Mouse (Mus musculus) neural tube, embryonic 13.5 days (tissue): ENCODE data around the gene Tppp. TPM values are rescaled to one million over a fixed set of nuclear protein-coding genes. Genes with fewer than 3 reads are reported as not detected.
"Not testable (repeated sequence)": the region's sequence is repeated elsewhere in the genome, so short reads cannot be mapped to it uniquely, and the experiment has no call there.

Experiments used
- ATAC-seq: fragments of 200-750 bp; cut with Nextera tagmentation; 2 replicates; pipeline ENCODE4 v1.8.0; 2017; ENCODE audit warnings: low read depth, mild to moderate bottlenecking, moderate TSS enrichment, moderate library complexity
- H3K27ac ChIP-seq: fragments of 300-500 bp; sonication (generic); replicated peaks from 2 replicates; pipeline ENCODE4 v1.5.1; 2015; ENCODE audit warnings: moderate library complexity, mild to moderate bottlenecking, inconsistent platforms
- H3K27me3 ChIP-seq: fragments of 300-500 bp; sonication (generic); 2 replicates; pipeline ENCODE4 v1.6.1; 2015; ENCODE audit warnings: mild to moderate bottlenecking, inconsistent platforms
- H3K36me3 ChIP-seq: fragments of 300-500 bp; sonication (generic); 2 replicates; pipeline ENCODE4 v1.6.1; 2015; ENCODE audit warnings: mild to moderate bottlenecking, inconsistent platforms
- H3K4me1 ChIP-seq: fragments of 300-500 bp; sonication (generic); replicated peaks from 2 replicates; pipeline ENCODE4 v1.6.1; 2015; ENCODE audit warnings: inconsistent platforms
- H3K4me2 ChIP-seq: fragments of 300-500 bp; sonication (generic); 2 replicates; pipeline ENCODE4 v1.6.1; 2015; ENCODE audit warnings: inconsistent platforms, mild to moderate bottlenecking, moderate library complexity
- H3K4me3 ChIP-seq: fragments of 300-500 bp; sonication (generic); 2 replicates; pipeline ENCODE4 v1.5.1; 2015; ENCODE audit warnings: mild to moderate bottlenecking, inconsistent platforms
- H3K9ac ChIP-seq: fragments of 300-500 bp; sonication (generic); 2 replicates; pipeline ENCODE4 v1.6.1; 2015; ENCODE audit warnings: moderate library complexity, mild to moderate bottlenecking, inconsistent platforms
- H3K9me3 ChIP-seq: fragments of 300-500 bp; sonication (generic); 2 replicates; pipeline ENCODE4 v1.6.1; 2016; ENCODE audit warnings: inconsistent platforms
- WGBS: fragments of 180-500 bp; shearing (Covaris S2); methylation state at CpG from one replicate; pipeline ENCODE4 v1.1.7; 2015; 5-methylcytosine and 5-hydroxymethylcytosine counted together
- polyA plus RNA-seq: library from polyadenylated mRNA; unstranded; fragments of >200 nt; fragmentation: Nextera tagmentation; extraction: Ambion mirVana; gene quantifications from 2 replicates; pipeline ENCODE4 v1.2.1, GENCODE M21; 2015

Gene Tppp
- polyA plus RNA-seq, 1 experiment from 2014 or later, result 6.5 TPM

DNA sequence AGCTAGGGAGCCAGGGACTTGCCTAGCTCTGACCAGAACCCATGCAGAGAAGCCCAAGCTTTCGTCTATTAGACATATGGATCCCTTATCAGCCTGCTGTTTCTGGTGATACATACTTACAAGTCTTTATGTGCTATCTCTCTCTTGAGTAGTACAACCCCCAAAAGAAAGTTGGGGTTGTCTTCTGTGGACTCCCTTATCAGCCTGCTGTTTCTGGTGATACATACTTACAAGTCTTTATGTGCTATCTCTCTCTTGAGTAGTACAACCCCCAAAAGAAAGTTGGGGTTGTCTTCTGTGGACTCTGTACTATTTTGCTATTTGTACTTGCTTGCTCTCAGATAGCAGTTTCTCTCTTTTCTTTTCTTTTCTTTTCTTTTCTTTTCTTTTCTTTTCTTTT is 62.0 kb downstream of the Tppp start:
- 73% methylated on average over 1 of the region's 1 CpGs for WGBS
- H3K4me2 ChIP-seq, H3K9me3 ChIP-seq, H3K4me3 ChIP-seq, H3K36me3 ChIP-seq, ATAC-seq, H3K27ac ChIP-seq, H3K27me3 ChIP-seq, H3K4me1 ChIP-seq, H3K9ac ChIP-seq: not testable (repeated sequence)

DNA sequence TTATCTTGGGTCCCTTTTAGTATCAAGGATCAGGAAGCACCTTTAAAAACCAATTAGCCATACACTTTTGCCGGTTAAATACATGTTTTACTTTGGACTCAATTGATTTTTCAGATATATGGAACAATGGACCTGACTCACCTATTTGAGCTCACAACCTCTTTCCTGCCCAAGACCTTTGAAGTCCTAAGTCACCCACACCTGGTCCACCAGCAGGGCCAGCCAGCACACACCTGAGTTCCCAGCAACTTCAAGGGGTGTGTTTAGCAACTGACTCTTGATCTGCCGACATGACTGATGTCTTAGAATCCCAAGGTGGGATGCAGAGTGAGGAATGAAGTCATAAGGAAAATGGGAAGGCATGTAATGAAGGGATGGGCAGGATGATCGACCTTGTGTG is 62.5 kb downstream of the Tppp start:
- no peak overlapping the region for H3K27ac ChIP-seq
- no peak overlapping the region for H3K4me3 ChIP-seq
- no peaks in the 10 kb centered on the region for H3K9me3 ChIP-seq
- 78% methylated on average over 3 of the region's 3 CpGs for WGBS
- H3K4me1 ChIP-seq, result no peaks in the 10 kb centered on the region
- no peaks in the 10 kb centered on the region for H3K36me3 ChIP-seq
- no peak overlapping the region for H3K9ac ChIP-seq
- no peak for ATAC-seq
- no peak overlapping the region for H3K4me2 ChIP-seq
- peaks cover 5% of the 10 kb centered on the region; the same call in 1 of the 2 replicates for H3K27me3 ChIP-seq

DNA sequence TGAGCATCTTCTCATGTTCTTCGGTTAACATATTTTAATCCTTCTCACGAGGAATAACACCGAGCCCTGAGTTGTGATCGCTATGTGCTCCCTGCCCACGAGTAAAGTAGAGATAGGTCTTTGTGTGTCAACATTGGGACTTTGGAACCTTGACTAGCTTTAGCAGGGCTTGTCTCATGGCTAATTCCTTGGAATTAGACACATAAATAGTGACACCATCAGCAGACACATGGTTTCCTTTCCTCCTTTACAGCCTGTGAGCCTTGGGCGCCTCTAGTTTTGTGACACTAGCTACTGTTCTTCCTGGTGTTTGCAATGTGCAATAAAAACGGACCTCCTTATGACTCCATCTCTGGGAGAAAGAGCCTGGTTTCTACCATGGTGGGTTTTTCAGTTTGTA is 64.2 kb downstream of the Tppp start:
- no peaks in the 10 kb centered on the region for H3K36me3 ChIP-seq
- no peak overlapping the region for H3K4me2 ChIP-seq
- no peak overlapping the region for H3K4me3 ChIP-seq
- no peaks in the 10 kb centered on the region for H3K4me1 ChIP-seq
- no peak overlapping the region for H3K27ac ChIP-seq
- ATAC-seq, result no peak
- H3K9ac ChIP-seq, result no peak overlapping the region
- 90% methylated on average over 7 of the region's 7 CpGs for WGBS
- H3K27me3 ChIP-seq, result peaks cover 5% of the 10 kb centered on the region; the same call in 1 of the 2 replicates
- H3K9me3 ChIP-seq, result no peaks in the 10 kb centered on the region

Other genes with a start within 250 kb of the Tppp start
- gene Nkd2, start 161.8 kb upstream of the Tppp start, polyA plus RNA-seq, result 8.7 and 9.8 TPM in 2 replicates
- gene Trip13, start 71.6 kb upstream of the Tppp start, polyA plus RNA-seq, result 12.1 and 15.9 TPM in 2 replicates
- 91.4 and 94.2 TPM in 2 replicates for gene Brd9, start 71.6 kb upstream of the Tppp start, polyA plus RNA-seq
- not detected in 2 replicates for gene Zdhhc11, start 45.6 kb upstream of the Tppp start, polyA plus RNA-seq
- gene Cep72, start 52.9 kb downstream of the Tppp start, polyA plus RNA-seq, result 7.3 and 7.8 TPM in 2 replicates
- gene Slc9a3, start 112.0 kb downstream of the Tppp start, polyA plus RNA-seq, result 0.06 and 0.17 TPM in 2 replicates
- 90.5 and 101 TPM in 2 replicates for gene Exoc3, start 199.3 kb downstream of the Tppp start, polyA plus RNA-seq